Mouse (Mus musculus) stomach, postnatal 0 days (tissue): ENCODE results near the gene Mxd1. TPM values are rescaled to one million over a fixed set of nuclear protein-coding genes. Genes with fewer than 3 reads are reported as not detected.
A peak's percentile ranks its signal among the peaks of the same experiment; 100 is the strongest.

ENCODE experiments used
- ATAC-seq: fragments of 200-750 bp; cut with Nextera tagmentation; 2 replicates; pipeline ENCODE4 v1.8.0; 2017; ENCODE audit not compliant: low FRiP score, low TSS enrichment
- DNase-seq: peaks from one replicate; pipeline ENCODE4 v3.0.0-alpha.2; 2016; ENCODE audit warnings: low spot score
- H3K27ac ChIP-seq: fragments of 300-500 bp; sonication (generic); replicated peaks from 2 replicates; pipeline ENCODE4 v1.5.1; 2014; ENCODE audit warnings: mild to moderate bottlenecking, control low read depth
- H3K27me3 ChIP-seq: fragments of 300-500 bp; sonication (generic); 2 replicates; pipeline ENCODE4 v1.6.1; 2014; ENCODE audit warnings: low read length; ENCODE audit not compliant: control insufficient read depth, insufficient read depth
- H3K36me3 ChIP-seq: fragments of 300-500 bp; sonication (generic); 2 replicates; pipeline ENCODE4 v1.6.1; 2014; ENCODE audit warnings: low read length, mixed read lengths; ENCODE audit not compliant: control insufficient read depth, insufficient read depth
- H3K4me1 ChIP-seq: fragments of 300-500 bp; sonication (generic); replicated peaks from 2 replicates; pipeline ENCODE4 v1.6.1; 2014; ENCODE audit warnings: antibody characterized with exemption; ENCODE audit not compliant: control insufficient read depth, insufficient read depth
- H3K4me2 ChIP-seq: fragments of 300-500 bp; sonication (generic); replicated peaks from 2 replicates; pipeline ENCODE4 v1.6.1; 2014; ENCODE audit warnings: low read depth, mild to moderate bottlenecking, control low read depth, moderate library complexity
- H3K4me3 ChIP-seq: fragments of 300-500 bp; sonication (generic); 2 replicates; pipeline ENCODE4 v1.5.1; 2014; ENCODE audit warnings: low read depth, low read length, control low read depth
- H3K9ac ChIP-seq: fragments of 300-500 bp; sonication (generic); 2 replicates; pipeline ENCODE4 v1.6.1; 2014; ENCODE audit warnings: mild to moderate bottlenecking, low read length, control low read depth, mixed read lengths
- H3K9me3 ChIP-seq: fragments of 300-500 bp; sonication (generic); 2 replicates; pipeline ENCODE4 v1.6.1; 2016; ENCODE audit warnings: low read length; ENCODE audit not compliant: control insufficient read depth
- CTCF ChIP-seq: IDR thresholded peaks from 2 replicates; pipeline ENCODE4 v1.5.1; 2016; ENCODE audit warnings: antibody characterized with exemption, low read depth, mild to moderate bottlenecking, moderate library complexity
- EP300 ChIP-seq: optimal IDR thresholded peaks from 2 replicates; pipeline ENCODE3; 2016; ENCODE audit warnings: antibody characterized with exemption
- WGBS: fragments of 180-500 bp; shearing (Covaris S2); extraction: QIAGEN DNeasy Blood & Tissue Kit; methylation state at CpG from one replicate; pipeline ENCODE4 v1.1.7; 2014; 5-methylcytosine and 5-hydroxymethylcytosine counted together
- polyA plus RNA-seq: library from polyadenylated mRNA; unstranded; fragments of >200 nt; fragmentation: Nextera tagmentation; extraction: Ambion mirVana; gene quantifications from 2 replicates; pipeline ENCODE4 v1.2.1, GENCODE M21; 2015

Mxd1 gene
- polyA plus RNA-seq: 24.4 and 27.3 TPM in 2 replicates

DNA sequence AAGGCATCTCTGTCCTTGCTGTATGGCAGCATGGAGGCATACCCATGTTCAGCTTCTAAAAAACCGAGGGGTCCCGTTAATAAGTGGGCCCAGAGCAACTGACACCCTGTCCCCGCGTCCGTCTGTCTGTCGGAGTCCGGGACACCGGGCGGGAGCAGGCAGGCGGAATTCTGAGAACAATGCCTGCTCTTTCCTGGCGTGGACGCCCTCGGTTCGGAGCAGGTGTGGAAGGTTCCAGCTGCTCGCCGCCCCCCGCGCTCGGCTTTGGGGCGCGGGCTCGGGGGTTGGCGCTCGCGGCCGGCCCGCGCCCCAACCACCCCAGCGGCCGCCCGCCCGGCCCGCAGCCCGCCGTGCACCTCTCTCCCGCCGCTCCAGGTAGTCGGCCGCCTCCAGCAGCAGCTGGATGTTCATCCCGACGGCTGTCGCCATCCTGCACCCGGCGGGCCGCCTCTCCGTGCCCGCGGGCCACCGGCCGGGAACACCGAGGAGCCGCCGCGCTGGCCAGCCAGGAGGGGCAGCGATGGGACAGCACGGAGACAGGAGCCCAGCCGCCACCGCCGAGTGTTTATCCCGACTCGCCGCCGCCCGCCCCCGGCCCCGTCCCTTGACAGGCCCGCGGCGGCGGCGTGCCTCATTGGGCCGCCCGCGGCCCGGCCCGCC is at the start of gene Mxd1:
Mxd1 (minus strand) TSS at position 582 of the 660 bp plus-strand sequence.
- no peaks in the 10 kb centered on the region for H3K27me3 ChIP-seq
- H3K36me3 ChIP-seq: peaks cover 2% of the 10 kb centered on the region; the same call in 1 of the 2 replicates
- peak within 1 kb of the TSS; percentile 88 for H3K27ac ChIP-seq
- peak within 1 kb of the TSS; percentile 85 for H3K4me2 ChIP-seq
- WGBS: under 1% methylated on average over 70 of the region's 76 CpGs
- TF ChIP-seq EP300 (no peak), CTCF (no peak)
- H3K4me3 ChIP-seq: peak within 1 kb of the TSS; percentile 98
- H3K4me1 ChIP-seq: no peaks in the 10 kb centered on the region
- H3K9ac ChIP-seq: peak within 1 kb of the TSS; percentile 92
- ATAC-seq (no peak), DNase-seq (no peak)
- no peaks in the 10 kb centered on the region for H3K9me3 ChIP-seq

DNA sequence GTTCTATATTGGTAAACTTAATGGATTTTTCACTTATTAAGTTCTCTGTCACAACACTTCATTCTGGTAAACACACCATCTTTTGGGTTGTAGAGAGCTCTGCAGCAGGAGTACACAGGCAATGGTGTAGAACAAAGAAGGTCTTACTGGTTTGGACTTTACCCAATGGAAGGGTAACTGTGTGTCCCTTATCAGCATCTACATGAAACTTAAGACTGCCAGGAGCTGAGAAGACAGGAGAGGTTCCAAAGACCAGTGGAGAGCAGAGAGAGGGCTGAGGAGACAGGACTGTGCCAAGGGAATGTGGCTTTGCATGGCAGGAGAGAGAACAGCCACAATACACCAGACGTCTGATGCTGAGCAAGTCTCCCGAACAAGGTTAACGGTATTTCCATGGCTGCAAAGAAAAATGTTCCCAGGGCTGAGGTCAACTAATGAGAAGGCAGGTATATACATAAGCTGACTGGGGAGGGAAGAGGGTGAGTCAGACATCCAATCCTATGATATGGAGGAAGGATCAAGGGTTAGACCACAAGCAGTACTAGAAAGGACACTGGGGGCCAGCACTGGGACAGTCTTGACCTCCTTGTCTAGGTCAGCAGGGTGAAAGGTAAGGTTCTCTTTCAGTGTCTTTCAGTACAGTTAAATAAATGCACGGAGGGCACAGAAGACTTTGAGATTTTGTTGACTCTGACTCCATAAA is 39.3 kb upstream of the Mxd1 start:
- H3K4me3 ChIP-seq: no peak overlapping the region
- H3K36me3 ChIP-seq: peaks cover 3% of the 10 kb centered on the region
- 70% methylated on average over 4 of the region's 4 CpGs for WGBS
- no peak overlapping the region for H3K27ac ChIP-seq
- DNase-seq (no peak), ATAC-seq (0 out of 2 replicates have a peak, but pooled peaks have one; percentile 47)
- no peaks in the 10 kb centered on the region for H3K27me3 ChIP-seq
- TF ChIP-seq EP300 (no peak), CTCF (no peak)
- H3K4me1 ChIP-seq: no peaks in the 10 kb centered on the region
- H3K4me2 ChIP-seq: no peak overlapping the region
- no peak overlapping the region for H3K9ac ChIP-seq
- H3K9me3 ChIP-seq: no peaks in the 10 kb centered on the region

- DNase-seq (no peak), ATAC-seq (no peak)
- no peaks in the 10 kb centered on the region for H3K9me3 ChIP-seq
- H3K9ac ChIP-seq: no peak overlapping the region
- H3K36me3 ChIP-seq: peaks cover 13% of the 10 kb centered on the region
- H3K4me3 ChIP-seq: no peak overlapping the region
- H3K4me1 ChIP-seq: no peaks in the 10 kb centered on the region
- no peak overlapping the region for H3K27ac ChIP-seq
- H3K27me3 ChIP-seq: no peaks in the 10 kb centered on the region
- 81% methylated on average over 9 of the region's 9 CpGs for WGBS
- no peak overlapping the region for H3K4me2 ChIP-seq
- TF ChIP-seq EP300 (no peak), CTCF (no peak)
These were observed 33.6 kb upstream of the Mxd1 start for GRCm38 (mm10) chr6:86702577-86702976.

- Histone ChIP-seq H3K4me2 (no peak overlapping the region), H3K9ac (no peak overlapping the region), H3K4me1 (no peaks in the 10 kb centered on the region), H3K27ac (no peak overlapping the region), H3K36me3 (peaks cover 18% of the 10 kb centered on the region), H3K27me3 (no peaks in the 10 kb centered on the region), H3K9me3 (no peaks in the 10 kb centered on the region), H3K4me3 (no peak overlapping the region)
- no peak for DNase-seq
- no peak for TF ChIP-seq CTCF
- TF ChIP-seq EP300: no peak
- ATAC-seq: no peak
- WGBS: 74% methylated on average over 6 of the region's 6 CpGs
These were observed 28.9 kb upstream of the Mxd1 start for GRCm38 (mm10) chr6:86697903-86698302.

- ATAC-seq: no peak
- Histone ChIP-seq H3K4me1 (no peaks in the 10 kb centered on the region), H3K27me3 (no peaks in the 10 kb centered on the region), H3K36me3 (peaks cover 17% of the 10 kb centered on the region), H3K4me3 (no peak overlapping the region), H3K4me2 (no peak overlapping the region), H3K27ac (no peak overlapping the region), H3K9ac (no peak overlapping the region), H3K9me3 (no peaks in the 10 kb centered on the region)
- no peak for TF ChIP-seq EP300
- no peak for TF ChIP-seq CTCF
- WGBS: 80% methylated on average over 10 of the region's 10 CpGs
- no peak for DNase-seq
These were observed 27.3 kb upstream of the Mxd1 start for GRCm38 (mm10) chr6:86696213-86696612.

DNA sequence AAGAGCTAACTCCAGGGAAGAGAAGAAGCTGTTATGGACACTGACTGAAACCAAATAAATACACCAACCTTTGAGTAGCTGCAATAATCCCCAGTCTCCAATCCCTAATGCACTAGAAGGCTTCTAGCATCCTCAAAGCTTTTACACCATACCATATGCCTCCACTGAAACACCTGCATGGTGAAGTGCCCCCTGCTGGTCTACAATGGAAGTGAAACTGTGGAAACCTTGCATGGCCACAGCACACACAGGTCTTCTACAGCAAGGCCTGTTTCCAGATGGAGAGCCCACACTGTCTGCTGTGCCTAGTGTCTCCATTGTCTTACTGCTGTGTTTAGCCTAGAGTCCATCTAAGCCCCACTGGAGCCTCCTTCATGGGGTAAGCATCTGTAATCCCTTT is 25.5 kb upstream of the Mxd1 start:
- ATAC-seq: no peak
- Histone ChIP-seq H3K9me3 (no peaks in the 10 kb centered on the region), H3K4me2 (no peak overlapping the region), H3K9ac (no peak overlapping the region), H3K36me3 (peaks cover 15% of the 10 kb centered on the region), H3K27me3 (no peaks in the 10 kb centered on the region), H3K4me1 (no peaks in the 10 kb centered on the region), H3K27ac (no peak overlapping the region), H3K4me3 (no peak overlapping the region)
- peak; percentile 67 for DNase-seq
- no peak for TF ChIP-seq EP300
- peak; percentile 84 for TF ChIP-seq CTCF
